ENCODE assay signal across 20 mouse cellular contexts in genomic region chr16:84151872-84152271, GRCm38 (mm10).
"Had no signal": no experiment of that assay in that cellular context is flagged by ENCODE, and none has a peak within 500 bp of the region (broad histone marks: within the 10 kb centered on the region; RNA-seq: fewer than 3 reads in every experiment).

No protein-coding gene starts in this region.

- H3K9me3 ChIP-seq: lung, embryonic 15.5 days; midbrain, embryonic 13.5 days; neural tube, embryonic 12.5 days had no signal

- DNase-seq: liver, postnatal 0 days; lung, adult 2 months; lung, postnatal 14 days; lung, postnatal 36 days; retina, postnatal 1 day; right cerebral cortex, adult 18-20 months; right cerebral cortex, postnatal 25 days; right cerebral cortex, postnatal 4 days; spleen, adult 18-20 months; thymus, adult 18-20 months; thymus, postnatal 14 days; thymus, postnatal 36 days had no signal

- H3K36me3 ChIP-seq: lung, embryonic 15.5 days; midbrain, embryonic 13.5 days; neural tube, embryonic 12.5 days had no signal

- H3K9ac ChIP-seq: liver, postnatal 0 days; lung, embryonic 15.5 days; midbrain, embryonic 13.5 days; neural tube, embryonic 12.5 days had no signal

- H3K27me3 ChIP-seq: lung, embryonic 15.5 days; megakaryocyte, embryonic 14.5 days; midbrain, embryonic 13.5 days; neural tube, embryonic 12.5 days had no signal

- H3K27ac ChIP-seq: lung, embryonic 15.5 days; macrophage; midbrain, embryonic 13.5 days; neural tube, embryonic 12.5 days had no signal

- H3K4me3 ChIP-seq: lung, embryonic 15.5 days; megakaryocyte, embryonic 14.5 days; midbrain, embryonic 13.5 days; neural tube, embryonic 12.5 days had no signal

- H3K4me1 ChIP-seq: lung, embryonic 15.5 days; megakaryocyte, embryonic 14.5 days; midbrain, embryonic 13.5 days; neural tube, embryonic 12.5 days had no signal

- H3K4me2 ChIP-seq: lung, embryonic 15.5 days; midbrain, embryonic 11.5 days; midbrain, embryonic 13.5 days; neural tube, embryonic 12.5 days had no signal

- ATAC-seq: liver, postnatal 0 days; lung, postnatal 0 days; midbrain, embryonic 13.5 days; midbrain, embryonic 16.5 days had no signal
